Mouse (Mus musculus): ENCODE results near the gene Ryr3. TPM values are rescaled to one million over a fixed set of nuclear protein-coding genes. Genes with fewer than 3 reads are reported as not detected.

Ryr3 gene
- total RNA-seq, 2 experiments from 2014 or later: 0.37 to 0.64 TPM

GRCm38 (mm10) chr2:112815960-112816359, 400.9 kb downstream of the Ryr3 start:
- intact Hi-C loops (cut with DNase I): no loop called here
- DNase-seq: no peak

GRCm38 (mm10) chr2:112812637-112813402, 404.1 kb downstream of the Ryr3 start:
- intact Hi-C loops (cut with DNase I): no loop called here
- DNase-seq: no peak

- DNase-seq: no peak
- intact Hi-C loops (cut with DNase I): no loop called here
These were observed 410.9 kb downstream of the Ryr3 start for GRCm38 (mm10) chr2:112806015-112806414.

- intact Hi-C loops (cut with DNase I): loop anchor here (2.0 to 5.0 kb wide), 2 partner anchors 433 to 502 kb away; no protein-coding TSS in a partner anchor
- DNase-seq: peak; percentile 14 to 36
These were observed 416.9 kb downstream of the Ryr3 start for GRCm38 (mm10) chr2:112799995-112800353.

DNA sequence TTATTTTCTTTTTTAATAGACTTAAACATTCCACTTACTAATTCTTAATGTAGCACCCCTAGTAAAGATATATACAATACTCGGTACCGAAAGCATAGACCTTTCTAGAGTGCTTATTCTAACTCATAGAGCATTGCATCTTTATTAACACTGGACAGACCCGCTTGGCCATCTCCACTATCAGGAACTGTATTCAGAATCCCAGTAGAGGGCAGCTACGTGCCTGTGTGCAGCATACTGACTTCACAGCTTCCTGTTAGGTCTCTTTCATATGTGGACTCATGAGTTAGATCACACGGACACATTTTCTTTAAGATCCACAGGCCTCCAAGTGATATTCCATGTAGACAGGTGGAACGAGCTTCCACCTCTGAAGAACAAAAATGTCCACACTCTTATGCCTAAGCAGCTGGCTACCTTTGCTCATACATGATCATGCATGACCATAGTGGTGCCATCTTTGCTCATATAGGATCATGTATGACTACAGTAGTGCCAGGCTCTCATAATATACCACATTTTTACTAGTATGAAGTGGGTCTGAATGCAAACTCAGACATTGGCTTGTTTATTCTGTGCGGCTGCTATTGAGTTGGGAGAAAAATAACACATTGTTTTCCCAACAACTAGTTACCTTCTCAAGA, 417.4 kb downstream of the Ryr3 start:
- DNase-seq: no peak
- intact Hi-C loops (cut with DNase I): no loop called here

- DNase-seq: no peak
- intact Hi-C loops (cut with DNase I): no loop called here
These were observed 435.3 kb downstream of the Ryr3 start for GRCm38 (mm10) chr2:112781631-112782030.

GRCm38 (mm10) chr2:112774762-112775161, 442.1 kb downstream of the Ryr3 start:
- intact Hi-C loops (cut with DNase I): loop anchor here (5.0 kb wide), 2 partner anchors 252 to 392 kb away; no protein-coding TSS in a partner anchor
- peak; percentile 26 to 45 for DNase-seq

GRCm38 (mm10) chr2:112767665-112768064, 449.2 kb downstream of the Ryr3 start:
- intact Hi-C loops (cut with DNase I): loop anchor here (2.0 kb wide), 1 partner anchor 267 kb away; no protein-coding TSS in a partner anchor
- DNase-seq: no peak

DNA sequence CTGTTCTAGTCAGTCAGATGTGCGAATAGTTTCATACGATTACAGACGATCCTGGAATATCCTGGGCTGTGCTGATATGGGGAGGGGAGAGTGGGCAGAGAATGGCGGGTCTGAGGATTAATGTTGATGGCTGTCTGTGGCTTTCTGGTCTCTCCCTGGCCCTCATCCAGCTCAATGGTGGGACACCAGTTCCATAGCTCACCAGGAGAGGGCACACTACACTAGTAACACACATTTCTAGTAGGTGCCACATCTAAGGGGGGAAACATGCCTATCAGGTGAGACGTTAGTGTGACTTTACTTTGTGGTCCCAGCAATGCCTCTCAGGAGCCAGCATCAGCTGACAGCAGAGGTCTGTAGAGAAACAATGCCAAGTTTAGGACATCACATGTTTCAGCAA, 451.9 kb downstream of the Ryr3 start:
- intact Hi-C loops (cut with DNase I): no loop called here
- no peak for DNase-seq

DNA sequence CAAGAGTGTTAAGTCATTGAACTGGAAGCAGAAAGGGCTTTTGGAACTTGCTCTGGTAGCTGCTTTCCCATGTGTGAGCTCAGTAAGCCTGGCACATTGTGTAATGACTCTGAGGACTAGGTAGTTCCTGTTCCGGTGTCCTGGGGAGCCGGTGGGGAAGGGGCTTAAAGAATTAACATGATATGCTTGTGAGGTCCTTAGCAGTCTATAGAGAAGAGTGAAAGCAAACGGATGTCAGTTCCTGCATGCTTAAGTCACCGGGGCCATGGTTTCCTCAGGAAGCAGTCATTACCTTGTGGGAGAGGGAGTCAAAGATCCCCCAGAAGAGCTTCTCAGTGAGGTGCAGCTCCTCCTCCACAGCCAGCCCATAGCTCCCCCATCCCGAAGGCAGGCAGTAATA, 452.6 kb downstream of the Ryr3 start:
- no peak for DNase-seq
- intact Hi-C loops (cut with DNase I): no loop called here

DNA sequence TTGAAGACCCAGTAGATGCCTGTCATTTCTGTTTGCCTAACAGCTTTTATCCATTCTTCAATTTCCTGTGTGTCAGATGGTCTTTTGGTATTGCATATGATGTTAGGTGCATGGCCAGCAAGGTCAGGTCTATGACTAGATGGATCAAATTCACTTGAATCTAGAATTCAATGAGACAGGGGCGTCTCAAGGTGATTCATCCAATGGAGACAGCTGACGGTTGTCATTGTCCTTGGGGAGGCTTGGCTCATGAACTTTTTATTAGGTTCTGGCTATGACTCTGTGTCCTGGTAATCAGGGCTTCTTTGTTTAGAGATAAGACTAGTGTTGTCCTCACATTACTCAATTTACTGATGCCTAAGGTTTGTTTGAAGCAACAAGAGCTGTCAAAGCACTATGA, 454.9 kb downstream of the Ryr3 start:
- intact Hi-C loops (cut with DNase I): no loop called here
- no peak for DNase-seq

- intact Hi-C loops (cut with DNase I): no loop called here
- no peak for DNase-seq
These were observed 455.5 kb downstream of the Ryr3 start for GRCm38 (mm10) chr2:112761196-112761913.

GRCm38 (mm10) chr2:112760692-112761091, 456.2 kb downstream of the Ryr3 start:
- intact Hi-C loops (cut with DNase I): no loop called here
- DNase-seq: no peak

DNA sequence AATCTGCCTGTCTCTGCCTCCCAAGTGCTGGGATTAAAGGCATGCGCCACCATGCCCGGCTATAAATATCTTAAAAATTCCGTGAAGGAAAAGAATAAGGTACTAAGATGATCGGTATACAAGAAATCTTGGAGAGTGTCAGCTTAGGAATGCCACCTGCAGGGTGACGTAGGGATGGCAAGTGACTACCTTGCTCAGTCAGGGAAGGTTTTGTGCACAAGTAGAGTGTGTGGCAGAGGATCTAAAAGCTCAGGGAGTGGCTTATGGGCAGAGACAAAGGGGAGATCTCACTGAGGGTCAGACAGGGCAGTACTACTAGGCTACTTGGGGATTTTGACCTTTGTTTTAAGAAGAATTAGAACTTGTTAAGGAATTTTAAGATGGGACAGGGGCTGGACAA, 457.2 kb downstream of the Ryr3 start:
- intact Hi-C loops (cut with DNase I): no loop called here
- DNase-seq: no peak

- DNase-seq: no peak
- intact Hi-C loops (cut with DNase I): no loop called here
These were observed 458.2 kb downstream of the Ryr3 start for GRCm38 (mm10) chr2:112758732-112759131.

DNA sequence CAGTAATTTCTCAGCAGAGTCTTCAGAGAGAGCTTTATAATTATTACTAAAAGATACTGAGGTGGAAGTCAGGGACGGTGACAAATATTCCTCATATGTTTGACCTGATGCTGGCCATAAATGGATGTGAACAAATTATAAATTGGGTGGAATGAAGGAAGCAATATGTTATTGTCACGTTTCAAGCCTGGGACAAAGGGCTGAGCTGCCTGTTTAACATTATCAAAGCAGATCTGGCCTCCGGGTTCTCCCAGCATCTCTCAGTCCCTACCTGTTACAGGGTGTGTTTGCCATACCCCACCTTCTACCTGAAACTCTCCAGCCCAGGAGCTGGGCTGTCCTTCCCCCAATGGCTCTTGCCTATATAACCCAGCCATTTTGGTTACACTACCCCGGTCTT, 463.6 kb downstream of the Ryr3 start:
- intact Hi-C loops (cut with DNase I): no loop called here
- DNase-seq: no peak

GRCm38 (mm10) chr2:112751416-112751815, 465.5 kb downstream of the Ryr3 start:
- DNase-seq: no peak
- intact Hi-C loops (cut with DNase I): no loop called here

DNA sequence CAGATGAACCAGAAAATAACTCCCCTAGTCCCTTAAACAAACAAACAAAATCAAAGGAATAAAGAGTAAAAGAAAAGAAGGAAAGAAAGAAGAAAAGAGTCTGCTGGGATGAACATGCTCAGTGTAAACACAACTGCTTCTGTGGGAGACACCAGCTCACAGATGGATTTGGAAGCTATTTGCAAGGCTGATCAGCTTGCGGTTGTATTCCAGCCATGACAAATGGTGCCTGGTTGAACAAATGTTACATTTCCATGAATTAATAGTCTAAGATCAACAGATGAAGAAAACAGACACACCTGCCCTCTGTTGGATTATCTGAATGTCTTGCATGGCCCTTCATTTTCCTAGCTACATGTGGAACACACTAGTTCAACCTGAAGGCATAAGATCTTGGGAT, 468.4 kb downstream of the Ryr3 start:
- intact Hi-C loops (cut with DNase I): no loop called here
- DNase-seq: no peak

GRCm38 (mm10) chr2:112732942-112733341, 484.0 kb downstream of the Ryr3 start:
- DNase-seq: no peak
- intact Hi-C loops (cut with DNase I): no loop called here

DNA sequence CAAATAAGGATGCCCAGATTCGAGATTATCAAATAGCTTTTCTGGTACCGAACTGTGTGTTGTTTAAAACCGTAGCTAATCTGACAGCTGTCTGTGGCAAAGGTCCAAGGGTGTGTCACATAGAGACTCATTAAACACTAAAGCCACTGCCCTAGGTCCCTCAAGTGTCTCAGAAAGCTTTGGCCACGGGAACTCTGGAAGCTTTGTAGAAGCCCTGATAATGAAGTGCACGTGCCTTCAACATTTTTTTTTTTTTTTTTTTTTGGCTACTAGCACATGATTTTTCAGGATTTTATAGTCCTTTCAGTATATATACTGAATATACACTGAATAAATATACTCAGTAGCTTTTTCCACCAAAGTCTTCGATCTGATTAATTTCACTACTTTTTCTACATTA, 489.1 kb downstream of the Ryr3 start:
- intact Hi-C loops (cut with DNase I): no loop called here
- no peak for DNase-seq

DNA sequence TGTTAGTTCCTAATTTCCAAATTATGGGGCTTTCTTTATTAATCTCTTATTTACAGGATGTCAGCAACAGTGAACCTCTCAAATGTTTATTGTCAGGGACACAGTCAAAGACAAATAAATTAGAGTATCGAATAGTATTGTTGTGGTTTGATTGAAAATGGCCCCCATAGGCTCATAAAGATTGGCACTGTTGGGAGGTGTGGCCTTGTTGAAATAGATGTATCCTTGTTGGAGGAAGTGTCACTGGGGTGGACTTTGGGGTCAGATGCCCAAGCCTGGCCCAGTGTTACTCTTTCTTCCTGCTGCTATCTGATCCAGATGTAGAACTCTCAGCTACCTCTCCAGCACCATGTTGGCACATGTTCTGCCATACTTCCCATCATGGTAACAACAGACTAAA, 495.7 kb downstream of the Ryr3 start:
- no peak for DNase-seq
- intact Hi-C loops (cut with DNase I): no loop called here

Measured in gastrocnemius, postnatal 36 days (tissue).